Mouse (Mus musculus): ENCODE data around the gene Stac2.
A peak's percentile ranks its signal among the peaks of the same experiment; 100 is the strongest.

The Stac2 gene

GRCm38 (mm10) chr11:98052989-98053834, at the start of gene Stac2:
TSS of gene Stac2 (minus strand) at chr11:98053462.
- DNase-seq (ENCODE audit: low spot score), result peak; percentile 50

- DNase-seq (ENCODE audit: low spot score), result no peak
These were observed 48.1 kb upstream of the Stac2 start for GRCm38 (mm10) chr11:98101332-98101731.

- no peak for DNase-seq (ENCODE audit: low spot score)
These were observed 37.3 kb upstream of the Stac2 start for GRCm38 (mm10) chr11:98090583-98090982.

- DNase-seq (ENCODE audit: low spot score), result no peak
These were observed 35.0 kb upstream of the Stac2 start for GRCm38 (mm10) chr11:98088224-98088623.

- no peak for DNase-seq (ENCODE audit: low spot score)
These were observed 33.3 kb upstream of the Stac2 start for GRCm38 (mm10) chr11:98086574-98086973.

- DNase-seq (ENCODE audit: low spot score), result no peak
These were observed 32.9 kb upstream of the Stac2 start for GRCm38 (mm10) chr11:98086141-98086540.

- no peak for DNase-seq (ENCODE audit: low spot score)
These were observed 29.5 kb upstream of the Stac2 start for GRCm38 (mm10) chr11:98082745-98083144.

- no peak for DNase-seq (ENCODE audit: low spot score)
These were observed 27.2 kb upstream of the Stac2 start for GRCm38 (mm10) chr11:98080450-98080849.

GRCm38 (mm10) chr11:98077086-98077485, 23.8 kb upstream of the Stac2 start:
- DNase-seq (ENCODE audit: low spot score), result no peak

GRCm38 (mm10) chr11:98075195-98075808, 22.0 kb upstream of the Stac2 start:
- DNase-seq (ENCODE audit: low spot score), result peak; percentile 83

- no peak for DNase-seq (ENCODE audit: low spot score)
These were observed 20.2 kb upstream of the Stac2 start for GRCm38 (mm10) chr11:98073442-98073841.

- DNase-seq (ENCODE audit: low spot score), result no peak
These were observed 14.0 kb upstream of the Stac2 start for GRCm38 (mm10) chr11:98067255-98067654.

GRCm38 (mm10) chr11:98066201-98066600, 12.9 kb upstream of the Stac2 start:
- DNase-seq (ENCODE audit: low spot score), result no peak

GRCm38 (mm10) chr11:98061904-98062562, 8.8 kb upstream of the Stac2 start:
- DNase-seq (ENCODE audit: low spot score), result peak; percentile 25

- no peak for DNase-seq (ENCODE audit: low spot score)
These were observed 8.2 kb upstream of the Stac2 start for GRCm38 (mm10) chr11:98061441-98061840.

- DNase-seq (ENCODE audit: low spot score), result no peak
These were observed 6.9 kb upstream of the Stac2 start for GRCm38 (mm10) chr11:98060104-98060692.

GRCm38 (mm10) chr11:98059662-98060061, 6.4 kb upstream of the Stac2 start:
- no peak for DNase-seq (ENCODE audit: low spot score)

GRCm38 (mm10) chr11:98057998-98058397, 4.7 kb upstream of the Stac2 start:
- peak; percentile 15 for DNase-seq (ENCODE audit: low spot score)

GRCm38 (mm10) chr11:98057466-98057865, 4.2 kb upstream of the Stac2 start:
- peak; percentile 9 for DNase-seq (ENCODE audit: low spot score)

GRCm38 (mm10) chr11:98052129-98052988, 903 bp downstream of the Stac2 start:
- no peak for DNase-seq (ENCODE audit: low spot score)

GRCm38 (mm10) chr11:98051611-98052128, 1.6 kb downstream of the Stac2 start:
- DNase-seq (ENCODE audit: low spot score), result no peak
